Mouse (Mus musculus) brain, adult 10 weeks (tissue): ENCODE results near the gene Cdc20. TPM values are rescaled to one million over a fixed set of nuclear protein-coding genes. Genes with fewer than 3 reads are reported as not detected.

Experiments
- polyA plus RNA-seq: library from polyadenylated mRNA; stranded (reverse); fragments of 350-450 nt; fragmentation: Illumina TruSeq; extraction: RNeasy Lipid Tissue Mini Kit (QIAGEN cat#74804); gene quantifications from one replicate; pipeline ENCODE4 v1.2.3, GENCODE M21; 2015; ENCODE audit warnings: low read depth, low replicate concordance

Gene Cdc20
- 2.2 TPM for polyA plus RNA-seq

DNA sequence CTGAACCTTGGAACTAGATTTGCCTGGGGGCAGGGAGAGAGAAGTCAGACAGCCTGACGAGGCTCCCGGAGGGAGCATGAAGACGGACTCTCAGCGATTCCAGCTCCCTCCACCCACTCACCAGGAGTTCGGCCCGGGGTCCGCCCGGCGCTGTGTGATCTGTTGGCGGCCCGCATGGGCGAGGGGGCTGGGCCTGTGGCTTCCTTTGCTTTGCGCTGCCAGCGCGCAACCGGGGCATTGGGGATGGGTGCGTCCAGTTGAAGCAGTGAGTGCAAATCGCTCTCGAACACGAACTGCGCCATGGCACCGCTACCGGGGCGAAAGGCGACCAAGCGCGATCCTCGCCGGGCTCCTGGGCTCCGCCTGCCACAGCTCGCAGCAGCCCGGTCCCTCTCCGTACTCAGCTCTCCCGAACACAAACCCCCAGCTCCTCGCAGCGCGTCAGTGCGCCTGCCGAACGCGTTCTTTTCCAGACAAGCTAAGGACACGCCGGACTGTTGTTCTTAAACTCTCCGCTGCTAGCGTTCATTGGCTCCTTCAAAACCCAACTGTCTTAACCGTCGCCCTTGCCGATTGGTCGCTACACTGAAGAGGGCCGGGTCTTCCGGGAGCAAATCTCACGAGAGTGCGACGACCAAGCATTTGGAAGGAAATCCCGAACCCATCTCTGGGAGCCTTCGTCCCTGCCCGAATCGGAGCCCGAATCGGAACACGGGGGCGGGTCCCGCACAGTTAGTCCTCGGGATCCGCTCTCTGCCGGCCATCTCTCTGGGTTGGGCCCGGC, at the start of gene Cdc20:
Gene Cdc20, minus strand, starts transcription at position 533 of the 784 bp plus-strand sequence.

GRCm38 (mm10) chr4:118457345-118457975, 20.3 kb upstream of the Cdc20 start, which contains the start of gene Mpl:
Gene Mpl, minus strand, starts transcription at chr4:118457513.

DNA sequence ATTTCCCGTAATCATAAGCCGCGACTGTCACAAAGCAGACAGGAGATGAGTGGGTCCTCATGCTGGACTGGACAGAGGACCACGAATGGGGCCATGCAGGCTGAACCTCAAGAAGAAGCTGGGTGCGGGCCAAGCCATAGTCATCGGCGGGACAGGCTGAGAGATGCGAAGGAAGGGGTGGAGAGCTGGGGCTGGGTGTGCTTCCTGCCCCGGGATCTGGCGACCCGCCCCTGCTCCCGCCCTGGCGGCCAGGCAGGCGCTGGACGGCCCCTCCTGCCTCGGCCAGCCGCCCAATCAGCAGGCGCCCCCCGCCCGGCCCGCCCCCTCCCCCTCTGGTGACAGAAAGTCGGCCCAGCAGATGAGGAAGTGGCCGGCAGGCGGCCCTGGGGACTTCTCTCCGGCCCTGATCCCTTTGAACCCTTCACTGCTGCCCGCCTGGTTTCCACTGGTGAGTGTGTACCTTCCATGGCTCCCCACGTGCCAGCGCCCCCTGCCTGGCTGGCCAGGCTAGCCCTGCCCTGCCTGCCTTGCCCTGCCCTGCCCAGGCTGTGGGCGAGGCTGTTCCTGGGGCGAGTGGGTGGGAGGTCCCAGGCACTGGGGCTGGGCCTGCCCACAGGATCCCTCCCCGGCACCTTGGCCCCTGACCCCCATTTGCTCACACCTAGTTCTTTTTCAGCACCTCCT, 9.2 kb downstream of the Cdc20 start, which contains the start of gene Elovl1:
Gene Elovl1, plus strand, starts transcription at position 326 of the 684 bp plus-strand sequence.

DNA sequence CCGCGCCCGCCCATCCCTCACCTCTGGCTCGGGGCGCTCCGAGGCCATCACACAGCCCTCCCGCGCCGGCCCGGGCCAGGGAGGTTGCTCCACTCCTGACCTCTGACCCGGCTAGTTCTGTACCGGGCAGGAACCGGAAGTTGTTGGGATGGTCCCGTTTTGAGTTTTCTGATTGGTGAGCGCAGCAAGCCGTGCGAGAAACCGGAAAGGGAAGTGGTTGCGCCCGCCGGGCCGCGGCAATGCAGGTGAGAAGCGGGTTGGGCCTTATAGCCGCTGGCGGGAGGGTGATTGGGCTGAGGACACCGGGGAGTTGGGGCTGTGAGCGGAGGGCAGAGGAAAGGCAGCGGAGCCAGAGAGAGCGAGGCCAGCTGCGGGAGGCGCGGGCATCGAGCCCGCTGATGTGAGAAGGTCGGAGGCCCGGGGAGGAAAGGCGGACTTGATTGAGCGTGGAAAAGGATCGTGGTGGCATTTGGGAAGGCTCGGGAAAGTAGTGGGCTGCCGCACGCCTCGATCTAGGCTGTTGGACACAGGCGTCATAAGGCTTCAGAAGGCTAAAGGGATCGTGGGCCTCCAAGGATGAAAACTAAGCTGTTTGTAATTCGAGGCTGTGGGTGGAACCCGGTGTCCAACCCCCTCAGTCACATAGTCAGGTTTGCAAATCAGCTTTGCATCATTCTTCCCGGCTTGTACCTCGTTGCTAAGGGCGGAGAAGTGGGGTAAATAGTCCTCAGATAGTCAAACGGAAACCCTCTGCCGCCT, 27.8 kb downstream of the Cdc20 start, which contains the start of the genes Szt2 and Med8:
Gene Szt2, minus strand, starts transcription at position 132 of the 759 bp plus-strand sequence.
Gene Med8, plus strand, starts transcription at position 196 of the 759 bp plus-strand sequence.

Other genes starting within 250 kb of the Cdc20 start
- 37.0 TPM for gene Ptprf, start 145.9 kb downstream of the Cdc20 start, polyA plus RNA-seq
- gene Szt2, start 28.1 kb downstream of the Cdc20 start, polyA plus RNA-seq, result 19.7 TPM
- 53.8 TPM for gene Med8, start 28.0 kb downstream of the Cdc20 start, polyA plus RNA-seq
- gene Elovl1, start 9.3 kb downstream of the Cdc20 start, polyA plus RNA-seq, result 28.2 TPM
- 0.62 TPM for gene Mpl, start 20.2 kb upstream of the Cdc20 start, polyA plus RNA-seq
- 7.1 TPM for gene Tie1, start 52.7 kb upstream of the Cdc20 start, polyA plus RNA-seq
- gene 2610528J11Rik, start 89.6 kb upstream of the Cdc20 start, polyA plus RNA-seq, result not detected
- 15.7 TPM for gene Tmem125, start 106.7 kb upstream of the Cdc20 start, polyA plus RNA-seq
- 0.67 TPM for gene Cfap57, start 183.4 kb upstream of the Cdc20 start, polyA plus RNA-seq
- gene Ebna1bp2, start 183.4 kb upstream of the Cdc20 start, polyA plus RNA-seq, result 60.0 TPM
- not detected for gene Olfr62, start 221.6 kb upstream of the Cdc20 start, polyA plus RNA-seq